Mouse (Mus musculus): ENCODE measurements around the gene Hexim1. TPM values are rescaled to one million over a fixed set of nuclear protein-coding genes. Genes with fewer than 3 reads are reported as not detected.

Gene Hexim1
- polyA plus RNA-seq, 1 experiment, result 28.8 TPM

- TF ChIP-seq CTCF (IDR thresholded peaks at IDR 0.05; ENCODE audit: borderline replicate concordance, insufficient read depth, low read depth, low read length) (no peak), POLR2A (IDR thresholded peaks at IDR 0.05; ENCODE audit: borderline replicate concordance, insufficient read depth, low read length) (no peak)
- Histone ChIP-seq H3K27me3 (ENCODE audit: control insufficient read depth, insufficient read depth, low read length) (no peaks in the 10 kb centered on the region), H3K4me3 (replicated peaks; ENCODE audit: insufficient read depth, low read depth, low read length) (no peak overlapping the region), H3K4me1 (ENCODE audit: control insufficient read depth, insufficient read depth, low read length) (no peaks in the 10 kb centered on the region), H3K27ac (ENCODE audit: insufficient read depth, low read length) (no peak overlapping the region)
- WGBS, result 94% methylated on average over 4 of the region's 4 CpGs
- DNase-seq, result no peak
These were observed 33.7 kb downstream of the Hexim1 start for GRCm38 (mm10) chr11:103149771-103150170.

GRCm38 (mm10) chr11:103158621-103159478 lies 42.8 kb downstream of the Hexim1 start:
- Histone ChIP-seq H3K27me3 (ENCODE audit: control insufficient read depth, insufficient read depth, low read length) (no peaks in the 10 kb centered on the region), H3K27ac (ENCODE audit: insufficient read depth, low read length) (peak overlapping the region; percentile 74), H3K4me3 (replicated peaks; ENCODE audit: insufficient read depth, low read depth, low read length) (peak overlapping the region; percentile 51), H3K4me1 (ENCODE audit: control insufficient read depth, insufficient read depth, low read length) (peaks cover 6% of the 10 kb centered on the region; the same call in 1 of the 2 replicates)
- WGBS, result 2% methylated on average over 25 of the region's 25 CpGs
- peak; percentile 94 to 98 for DNase-seq
- TF ChIP-seq POLR2A (IDR thresholded peaks at IDR 0.05; ENCODE audit: borderline replicate concordance, insufficient read depth, low read length) (0 out of 2 replicates have a peak, but pooled peaks have one; percentile 17), CTCF (IDR thresholded peaks at IDR 0.05; ENCODE audit: borderline replicate concordance, insufficient read depth, low read depth, low read length) (peak; percentile 99)

- no peak for DNase-seq
- Histone ChIP-seq H3K27ac (ENCODE audit: insufficient read depth, low read length) (no peak overlapping the region), H3K27me3 (ENCODE audit: control insufficient read depth, insufficient read depth, low read length) (no peaks in the 10 kb centered on the region), H3K4me3 (replicated peaks; ENCODE audit: insufficient read depth, low read depth, low read length) (no peak overlapping the region), H3K4me1 (ENCODE audit: control insufficient read depth, insufficient read depth, low read length) (peaks cover 6% of the 10 kb centered on the region; the same call in 1 of the 2 replicates)
- TF ChIP-seq CTCF (IDR thresholded peaks at IDR 0.05; ENCODE audit: borderline replicate concordance, insufficient read depth, low read depth, low read length), result no peak
- WGBS, result 94% methylated on average over 11 of the region's 11 CpGs
These were observed 44.7 kb downstream of the Hexim1 start for GRCm38 (mm10) chr11:103160738-103161137.

- WGBS, result 72% methylated on average over 7 of the region's 7 CpGs
- H3K4me1 ChIP-seq (ENCODE audit: control insufficient read depth, insufficient read depth, low read length), result peaks cover 6% of the 10 kb centered on the region; the same call in 1 of the 2 replicates
- DNase-seq, result no peak
- H3K4me3 ChIP-seq (replicated peaks; ENCODE audit: insufficient read depth, low read depth, low read length), result no peak overlapping the region
- TF ChIP-seq POLR2A (IDR thresholded peaks at IDR 0.05; ENCODE audit: borderline replicate concordance, insufficient read depth, low read length) (no peak), CTCF (IDR thresholded peaks at IDR 0.05; ENCODE audit: borderline replicate concordance, insufficient read depth, low read depth, low read length) (no peak)
- no peaks in the 10 kb centered on the region for H3K27me3 ChIP-seq (ENCODE audit: control insufficient read depth, insufficient read depth, low read length)
- no peak overlapping the region for H3K27ac ChIP-seq (ENCODE audit: insufficient read depth, low read length)
These were observed 45.4 kb downstream of the Hexim1 start for GRCm38 (mm10) chr11:103161449-103161848.

GRCm38 (mm10) chr11:103162132-103162531 lies 46.1 kb downstream of the Hexim1 start:
- 92% methylated on average over 5 of the region's 5 CpGs for WGBS
- no peak for TF ChIP-seq POLR2A (IDR thresholded peaks at IDR 0.05; ENCODE audit: borderline replicate concordance, insufficient read depth, low read length)
- peak; percentile 24; the same call in 1 of the 2 replicates for TF ChIP-seq CTCF (IDR thresholded peaks at IDR 0.05; ENCODE audit: borderline replicate concordance, insufficient read depth, low read depth, low read length)
- Histone ChIP-seq H3K4me1 (ENCODE audit: control insufficient read depth, insufficient read depth, low read length) (peaks cover 6% of the 10 kb centered on the region; the same call in 1 of the 2 replicates), H3K4me3 (replicated peaks; ENCODE audit: insufficient read depth, low read depth, low read length) (no peak overlapping the region), H3K27me3 (ENCODE audit: control insufficient read depth, insufficient read depth, low read length) (no peaks in the 10 kb centered on the region), H3K27ac (ENCODE audit: insufficient read depth, low read length) (no peak overlapping the region)
- no peak for DNase-seq

GRCm38 (mm10) chr11:103164391-103164790 lies 48.4 kb downstream of the Hexim1 start:
- no peak overlapping the region for H3K4me3 ChIP-seq (replicated peaks; ENCODE audit: insufficient read depth, low read depth, low read length)

GRCm38 (mm10) chr11:103168690-103169390 lies 52.8 kb downstream of the Hexim1 start:
- peak; percentile 100 for TF ChIP-seq CTCF (IDR thresholded peaks at IDR 0.05; ENCODE audit: borderline replicate concordance, insufficient read depth, low read depth, low read length)
- no peak for TF ChIP-seq POLR2A (IDR thresholded peaks at IDR 0.05; ENCODE audit: borderline replicate concordance, insufficient read depth, low read length)
- no peak overlapping the region for H3K4me3 ChIP-seq (replicated peaks; ENCODE audit: insufficient read depth, low read depth, low read length)
- DNase-seq, result peak; percentile 80 to 87
- WGBS, result 18% methylated on average over 9 of the region's 9 CpGs
- no peak overlapping the region for H3K27ac ChIP-seq (ENCODE audit: insufficient read depth, low read length)
- no peaks in the 10 kb centered on the region for H3K27me3 ChIP-seq (ENCODE audit: control insufficient read depth, insufficient read depth, low read length)
- peaks cover 13% of the 10 kb centered on the region for H3K4me1 ChIP-seq (ENCODE audit: control insufficient read depth, insufficient read depth, low read length)

More at GRCm38 (mm10) chr11:103164391-103164790, 48.4 kb downstream of the Hexim1 start:
- no peaks in the 10 kb centered on the region; the same call in 1 of the 2 replicates for H3K4me1 ChIP-seq (ENCODE audit: control insufficient read depth, insufficient read depth, low read length)
- TF ChIP-seq CTCF (IDR thresholded peaks at IDR 0.05; ENCODE audit: borderline replicate concordance, insufficient read depth, low read depth, low read length) (no peak), POLR2A (IDR thresholded peaks at IDR 0.05; ENCODE audit: borderline replicate concordance, insufficient read depth, low read length) (no peak)
- WGBS, result 51% methylated on average over 10 of the region's 10 CpGs
- H3K27ac ChIP-seq (ENCODE audit: insufficient read depth, low read length), result no peak overlapping the region
- no peaks in the 10 kb centered on the region for H3K27me3 ChIP-seq (ENCODE audit: control insufficient read depth, insufficient read depth, low read length)
- no peak for DNase-seq

Other genes with a start within 250 kb of the Hexim1 start
- gene Eftud2, start 235.2 kb upstream of the Hexim1 start, polyA plus RNA-seq (2012; rRNA removed), result 89.9 and 102 TPM in 2 replicates
- 0.57 and 0.65 TPM in 2 replicates for gene Ccdc103, start 235.0 kb upstream of the Hexim1 start, polyA plus RNA-seq (2012; rRNA removed)
- not detected in 2 replicates for gene Fam187a, start 231.1 kb upstream of the Hexim1 start, polyA plus RNA-seq (2012; rRNA removed)
- gene Gfap, start 215.3 kb upstream of the Hexim1 start, polyA plus RNA-seq (2012; rRNA removed), result 207 and 211 TPM in 2 replicates
- 0.05 and 0.10 TPM in 2 replicates for gene Kif18b, start 191.1 kb upstream of the Hexim1 start, polyA plus RNA-seq (2012; rRNA removed)
- gene C1ql1, start 169.5 kb upstream of the Hexim1 start, polyA plus RNA-seq (2012; rRNA removed), result 16.7 and 19.2 TPM in 2 replicates
- gene Nmt1, start 88.0 kb upstream of the Hexim1 start, polyA plus RNA-seq (2012; rRNA removed), result 58.8 and 63.2 TPM in 2 replicates
- 58.3 and 63.6 TPM in 2 replicates for gene Dcakd, start 87.9 kb upstream of the Hexim1 start, polyA plus RNA-seq (2012; rRNA removed)
- gene Plcd3, start 14.6 kb upstream of the Hexim1 start, polyA plus RNA-seq (2012; rRNA removed), result 11.8 and 13.1 TPM in 2 replicates
- gene Acbd4, start 14.5 kb upstream of the Hexim1 start, polyA plus RNA-seq (2012; rRNA removed), result 60.4 and 61.5 TPM in 2 replicates
- 20.9 and 23.0 TPM in 2 replicates for gene Hexim2, start 16.2 kb downstream of the Hexim1 start, polyA plus RNA-seq (2012; rRNA removed)
- gene Fmnl1, start 54.9 kb downstream of the Hexim1 start, polyA plus RNA-seq (2012; rRNA removed), result 63.7 and 71.1 TPM in 2 replicates
- 9.4 and 10.0 TPM in 2 replicates for gene 1700023F06Rik, start 92.3 kb downstream of the Hexim1 start, polyA plus RNA-seq (2012; rRNA removed)
- gene Spata32, start 102.2 kb downstream of the Hexim1 start, polyA plus RNA-seq (2012; rRNA removed), result 2.7 and 3.2 TPM in 2 replicates
- gene Map3k14, start 151.2 kb downstream of the Hexim1 start, polyA plus RNA-seq (2012; rRNA removed), result 6.0 and 6.1 TPM in 2 replicates
- gene Arhgap27, start 247.5 kb downstream of the Hexim1 start, polyA plus RNA-seq (2012; rRNA removed), result 20.7 and 21.1 TPM in 2 replicates

Measured in cerebellum, adult 2 months (tissue).